Mouse (Mus musculus): ENCODE data around the gene Aup1. TPM values are rescaled to one million over a fixed set of nuclear protein-coding genes. Genes with fewer than 3 reads are reported as not detected.

Gene Aup1
- polyA plus RNA-seq, 1 experiment from 2014 or later, result 123 TPM

DNA sequence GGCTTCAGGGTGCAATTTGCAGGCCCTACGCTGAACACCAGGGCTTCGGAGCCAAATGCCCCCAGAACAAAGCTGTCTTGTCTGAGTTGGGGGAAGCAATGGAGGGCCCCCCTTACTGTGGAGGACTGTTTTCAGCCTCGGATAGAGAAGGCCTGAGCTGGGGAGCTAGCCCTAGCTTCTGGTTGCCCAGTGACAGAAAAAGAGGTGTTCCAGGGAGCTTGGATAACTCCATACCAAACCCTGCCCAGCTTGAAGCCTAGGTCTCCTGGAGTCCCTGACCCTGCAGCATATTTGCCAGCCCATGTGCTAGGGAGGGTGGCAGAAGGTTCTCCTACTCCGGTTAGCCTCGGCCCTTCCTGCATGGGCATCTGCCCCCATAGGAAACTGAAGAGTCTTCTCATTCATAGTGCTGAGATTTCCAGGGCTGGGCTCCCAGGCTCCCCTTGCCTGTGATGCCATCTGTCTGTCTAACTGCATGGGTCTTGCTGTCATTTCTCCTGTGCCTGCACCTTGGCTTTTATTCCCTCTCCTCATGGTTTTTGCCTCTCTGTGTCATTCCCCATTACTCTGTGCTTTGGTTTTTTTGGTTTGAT lies 19.8 kb upstream of the Aup1 start:
- H3K4me1 ChIP-seq (ENCODE audit: control insufficient read depth, insufficient read depth, low read length), result peaks cover 15% of the 10 kb centered on the region; the same call in 1 of the 2 replicates
- H3K9me3 ChIP-seq (ENCODE audit: control insufficient read depth, low read length), result no peaks in the 10 kb centered on the region
- WGBS, result 23% methylated on average over 5 of the region's 5 CpGs
- peaks cover 12% of the 10 kb centered on the region; the same call in 1 of the 2 replicates for H3K27me3 ChIP-seq (ENCODE audit: control insufficient read depth, insufficient read depth, low read length)
- peak overlapping the region; percentile 80 for H3K4me2 ChIP-seq (ENCODE audit: low read depth, low read length)
- no peak overlapping the region for H3K9ac ChIP-seq (replicated peaks; ENCODE audit: low read depth, low read length)
- no peak overlapping the region for H3K27ac ChIP-seq (ENCODE audit: low read depth, low read length)
- peak overlapping the region; percentile 1; the same call in 1 of the 2 replicates for H3K4me3 ChIP-seq (ENCODE audit: low read depth, low read length)
- H3K36me3 ChIP-seq (ENCODE audit: control insufficient read depth, insufficient read depth, low read length), result no peaks in the 10 kb centered on the region
- no peak for ATAC-seq (ENCODE audit: low read depth)

DNA sequence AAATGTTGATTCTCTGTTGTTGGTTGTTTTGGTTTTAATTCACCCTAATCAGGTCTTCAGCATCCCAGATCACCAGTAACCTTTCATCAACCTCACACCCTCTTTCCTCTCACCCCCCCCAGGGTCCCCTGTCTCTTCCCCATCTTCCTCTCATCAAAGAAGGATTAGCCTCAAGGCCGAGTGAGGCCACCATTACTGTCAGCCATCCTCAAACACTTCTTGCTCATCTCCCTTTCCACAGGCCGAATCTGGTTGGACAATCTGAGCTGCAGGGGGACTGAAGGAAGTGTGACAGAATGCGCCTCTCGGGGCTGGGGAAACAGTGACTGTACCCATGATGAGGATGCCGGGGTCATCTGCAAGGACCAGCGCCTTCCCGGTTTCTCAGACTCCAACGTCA lies 17.1 kb upstream of the Aup1 start:
- Histone ChIP-seq H3K4me1 (ENCODE audit: control insufficient read depth, insufficient read depth, low read length) (peaks cover 15% of the 10 kb centered on the region; the same call in 1 of the 2 replicates), H3K9me3 (ENCODE audit: control insufficient read depth, low read length) (no peaks in the 10 kb centered on the region), H3K9ac (replicated peaks; ENCODE audit: low read depth, low read length) (no peak overlapping the region), H3K27ac (ENCODE audit: low read depth, low read length) (no peak overlapping the region), H3K27me3 (ENCODE audit: control insufficient read depth, insufficient read depth, low read length) (0 out of 2 replicates have a peak, but pooled peaks cover 4% of the 10 kb centered on the region), H3K4me3 (ENCODE audit: low read depth, low read length) (no peak overlapping the region), H3K36me3 (ENCODE audit: control insufficient read depth, insufficient read depth, low read length) (no peaks in the 10 kb centered on the region), H3K4me2 (ENCODE audit: low read depth, low read length) (no peak overlapping the region)
- no peak for ATAC-seq (ENCODE audit: low read depth)
- 84% methylated on average over 8 of the region's 8 CpGs for WGBS

DNA sequence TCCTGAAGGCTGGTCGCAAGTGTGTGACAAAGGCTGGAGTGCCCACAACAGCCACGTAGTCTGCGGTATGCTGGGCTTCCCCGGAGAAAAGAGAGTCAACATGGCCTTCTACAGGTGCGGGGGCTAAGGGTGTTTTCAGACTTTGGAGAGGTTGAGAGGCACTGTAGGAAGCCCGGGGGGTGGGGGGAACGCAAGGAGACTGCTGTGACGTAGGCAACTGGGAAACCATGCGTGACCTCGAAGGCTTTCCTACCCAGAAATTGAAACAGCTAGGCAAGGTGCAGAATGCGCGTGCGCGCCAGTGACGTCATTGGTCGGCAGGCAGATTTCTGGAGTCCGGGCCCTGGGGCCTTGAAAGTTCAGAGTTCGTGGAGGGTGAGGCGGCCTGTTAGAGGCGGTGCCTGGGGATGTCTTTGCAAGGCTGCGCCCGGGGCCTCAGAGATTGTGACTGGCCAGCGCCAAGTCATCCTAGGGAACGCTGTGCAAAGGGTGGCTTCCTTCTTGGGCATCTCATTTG lies 15.8 kb upstream of the Aup1 start:
- Histone ChIP-seq H3K36me3 (ENCODE audit: control insufficient read depth, insufficient read depth, low read length) (no peaks in the 10 kb centered on the region), H3K4me2 (ENCODE audit: low read depth, low read length) (peak overlapping the region; percentile 59), H3K27ac (ENCODE audit: low read depth, low read length) (0 out of 2 replicates have a peak overlapping the region, but pooled peaks have one; percentile 18), H3K4me1 (ENCODE audit: control insufficient read depth, insufficient read depth, low read length) (0 out of 2 replicates have a peak, but pooled peaks cover 4% of the 10 kb centered on the region), H3K9me3 (ENCODE audit: control insufficient read depth, low read length) (no peaks in the 10 kb centered on the region), H3K4me3 (ENCODE audit: low read depth, low read length) (peak overlapping the region; percentile 27), H3K27me3 (ENCODE audit: control insufficient read depth, insufficient read depth, low read length) (no peaks in the 10 kb centered on the region), H3K9ac (replicated peaks; ENCODE audit: low read depth, low read length) (peak overlapping the region; percentile 25; the same call in 1 of the 2 replicates)
- WGBS, result 13% methylated on average over 24 of the region's 24 CpGs
- peak; percentile 43 for ATAC-seq (ENCODE audit: low read depth)

DNA sequence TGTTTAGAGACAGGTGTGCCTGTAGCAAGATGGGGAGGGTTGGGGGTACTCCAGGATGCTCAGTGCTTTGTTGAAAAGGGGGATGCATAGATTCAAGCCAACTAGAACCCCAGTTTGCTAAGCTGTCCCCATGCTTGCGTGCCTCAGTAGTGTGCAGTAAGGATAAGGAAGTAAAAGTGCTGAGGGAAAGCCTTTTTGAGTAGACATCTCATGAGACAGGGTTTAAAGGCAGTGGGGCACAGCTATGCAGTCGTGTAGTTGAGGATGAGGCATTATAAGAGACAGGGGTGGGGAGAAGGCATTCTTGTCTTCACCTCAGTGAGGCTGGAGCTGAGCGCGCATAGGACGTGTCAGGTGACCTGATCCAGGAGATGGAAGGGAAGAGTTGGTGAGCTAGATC lies 13.7 kb upstream of the Aup1 start:
- 82% methylated on average over 5 of the region's 5 CpGs for WGBS
- Histone ChIP-seq H3K27ac (ENCODE audit: low read depth, low read length) (no peak overlapping the region), H3K9me3 (ENCODE audit: control insufficient read depth, low read length) (no peaks in the 10 kb centered on the region), H3K4me1 (ENCODE audit: control insufficient read depth, insufficient read depth, low read length) (0 out of 2 replicates have a peak, but pooled peaks cover 4% of the 10 kb centered on the region), H3K4me2 (ENCODE audit: low read depth, low read length) (no peak overlapping the region), H3K27me3 (ENCODE audit: control insufficient read depth, insufficient read depth, low read length) (no peaks in the 10 kb centered on the region), H3K9ac (replicated peaks; ENCODE audit: low read depth, low read length) (no peak overlapping the region), H3K36me3 (ENCODE audit: control insufficient read depth, insufficient read depth, low read length) (no peaks in the 10 kb centered on the region), H3K4me3 (ENCODE audit: low read depth, low read length) (no peak overlapping the region)
- no peak for ATAC-seq (ENCODE audit: low read depth)

DNA sequence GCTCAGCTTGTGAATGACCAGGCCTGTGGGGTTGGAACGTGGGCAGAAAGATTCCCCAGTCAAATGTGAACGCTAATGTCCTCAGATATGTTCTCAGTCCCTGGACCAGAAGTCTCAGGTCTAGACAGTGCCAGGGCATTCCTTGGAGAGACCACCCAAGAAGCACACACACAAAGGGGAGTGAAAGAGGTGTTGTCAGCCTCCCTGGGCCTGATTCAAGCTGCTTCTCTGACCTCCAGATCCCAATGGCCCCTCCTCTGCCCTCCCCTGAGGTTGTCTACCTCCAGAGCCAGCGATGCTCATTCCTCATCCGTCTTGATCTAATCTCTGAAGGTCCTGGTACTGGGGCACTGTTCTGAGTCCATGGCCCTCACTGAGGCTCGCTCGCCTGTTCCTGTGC lies 10.8 kb upstream of the Aup1 start:
- H3K4me2 ChIP-seq (ENCODE audit: low read depth, low read length), result no peak overlapping the region
- H3K9me3 ChIP-seq (ENCODE audit: control insufficient read depth, low read length), result no peaks in the 10 kb centered on the region
- ATAC-seq (ENCODE audit: low read depth), result no peak
- no peak overlapping the region for H3K27ac ChIP-seq (ENCODE audit: low read depth, low read length)
- H3K4me3 ChIP-seq (ENCODE audit: low read depth, low read length), result no peak overlapping the region
- H3K4me1 ChIP-seq (ENCODE audit: control insufficient read depth, insufficient read depth, low read length), result 0 out of 2 replicates have a peak, but pooled peaks cover under 1% of the 10 kb centered on the region
- H3K36me3 ChIP-seq (ENCODE audit: control insufficient read depth, insufficient read depth, low read length), result no peaks in the 10 kb centered on the region
- WGBS, result 68% methylated on average over 6 of the region's 6 CpGs
- H3K27me3 ChIP-seq (ENCODE audit: control insufficient read depth, insufficient read depth, low read length), result no peaks in the 10 kb centered on the region
- H3K9ac ChIP-seq (replicated peaks; ENCODE audit: low read depth, low read length), result no peak overlapping the region

DNA sequence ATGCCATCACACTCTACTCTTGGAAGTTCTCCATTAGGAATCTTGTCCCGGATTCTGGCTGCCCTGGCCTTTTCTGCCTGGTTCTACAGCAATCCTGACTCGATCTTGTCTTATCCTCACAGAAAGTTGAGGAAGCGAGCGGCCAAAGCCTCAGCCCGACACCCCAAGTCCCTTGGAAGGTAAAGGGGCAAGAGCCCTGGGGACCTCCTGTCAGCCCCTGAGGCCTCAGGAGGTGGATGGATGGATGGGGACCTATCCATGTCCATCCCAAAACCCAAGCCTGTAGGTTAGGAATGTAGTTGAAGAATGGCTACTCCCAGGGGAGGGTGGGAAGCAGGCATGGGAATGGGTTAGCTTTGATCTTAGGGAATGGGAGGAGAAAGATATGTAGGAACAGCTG lies 10.3 kb upstream of the Aup1 start:
- Histone ChIP-seq H3K9ac (replicated peaks; ENCODE audit: low read depth, low read length) (no peak overlapping the region), H3K27me3 (ENCODE audit: control insufficient read depth, insufficient read depth, low read length) (no peaks in the 10 kb centered on the region), H3K27ac (ENCODE audit: low read depth, low read length) (no peak overlapping the region), H3K4me3 (ENCODE audit: low read depth, low read length) (no peak overlapping the region), H3K4me1 (ENCODE audit: control insufficient read depth, insufficient read depth, low read length) (no peaks in the 10 kb centered on the region), H3K4me2 (ENCODE audit: low read depth, low read length) (no peak overlapping the region), H3K36me3 (ENCODE audit: control insufficient read depth, insufficient read depth, low read length) (no peaks in the 10 kb centered on the region), H3K9me3 (ENCODE audit: control insufficient read depth, low read length) (no peaks in the 10 kb centered on the region)
- ATAC-seq (ENCODE audit: low read depth), result no peak
- WGBS, result 96% methylated on average over 5 of the region's 5 CpGs

DNA sequence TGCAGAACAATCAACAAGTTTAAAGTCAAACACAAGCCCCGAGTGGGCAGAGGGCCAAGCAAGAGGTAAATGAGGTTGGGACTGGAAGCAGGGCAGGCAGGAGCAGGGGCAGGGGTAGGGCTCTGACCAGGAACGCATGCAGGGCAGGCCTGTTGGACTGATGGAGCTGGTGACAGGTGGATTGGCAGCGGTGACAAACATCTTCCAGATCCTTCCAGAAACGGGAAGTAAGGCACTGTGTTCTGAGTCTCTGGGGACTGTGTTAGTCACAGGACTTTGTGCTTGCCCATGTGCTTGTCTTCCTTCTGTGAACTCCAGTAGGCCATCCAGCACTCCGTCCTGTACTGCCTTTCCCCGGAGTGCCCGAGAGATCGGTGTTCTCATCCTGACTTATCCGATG lies 9.6 kb upstream of the Aup1 start:
- no peak overlapping the region for H3K9ac ChIP-seq (replicated peaks; ENCODE audit: low read depth, low read length)
- no peaks in the 10 kb centered on the region for H3K4me1 ChIP-seq (ENCODE audit: control insufficient read depth, insufficient read depth, low read length)
- no peak overlapping the region for H3K27ac ChIP-seq (ENCODE audit: low read depth, low read length)
- H3K27me3 ChIP-seq (ENCODE audit: control insufficient read depth, insufficient read depth, low read length), result no peaks in the 10 kb centered on the region
- no peak for ATAC-seq (ENCODE audit: low read depth)
- H3K36me3 ChIP-seq (ENCODE audit: control insufficient read depth, insufficient read depth, low read length), result no peaks in the 10 kb centered on the region
- H3K4me3 ChIP-seq (ENCODE audit: low read depth, low read length), result no peak overlapping the region
- WGBS, result 73% methylated on average over 9 of the region's 9 CpGs
- no peak overlapping the region for H3K4me2 ChIP-seq (ENCODE audit: low read depth, low read length)
- no peaks in the 10 kb centered on the region for H3K9me3 ChIP-seq (ENCODE audit: control insufficient read depth, low read length)

DNA sequence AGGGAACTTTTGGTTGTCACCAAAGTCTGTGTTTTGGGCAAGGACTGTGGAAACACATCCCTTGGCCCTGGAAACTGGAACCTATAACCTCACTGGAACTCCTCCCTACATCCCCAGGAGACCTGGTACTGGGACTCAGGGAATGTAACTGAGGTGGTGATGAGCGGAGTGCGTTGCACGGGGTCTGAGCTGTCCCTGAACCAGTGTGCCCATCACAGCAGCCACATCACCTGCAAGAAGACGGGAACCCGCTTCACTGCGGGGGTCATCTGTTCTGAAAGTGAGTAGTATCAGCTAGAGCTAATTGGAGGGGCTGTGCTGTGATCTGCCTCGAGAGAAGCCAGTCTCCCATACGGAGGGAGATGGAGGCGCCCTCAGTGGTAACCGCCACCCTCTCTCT lies 5.0 kb upstream of the Aup1 start:
- 72% methylated on average over 10 of the region's 10 CpGs for WGBS

DNA sequence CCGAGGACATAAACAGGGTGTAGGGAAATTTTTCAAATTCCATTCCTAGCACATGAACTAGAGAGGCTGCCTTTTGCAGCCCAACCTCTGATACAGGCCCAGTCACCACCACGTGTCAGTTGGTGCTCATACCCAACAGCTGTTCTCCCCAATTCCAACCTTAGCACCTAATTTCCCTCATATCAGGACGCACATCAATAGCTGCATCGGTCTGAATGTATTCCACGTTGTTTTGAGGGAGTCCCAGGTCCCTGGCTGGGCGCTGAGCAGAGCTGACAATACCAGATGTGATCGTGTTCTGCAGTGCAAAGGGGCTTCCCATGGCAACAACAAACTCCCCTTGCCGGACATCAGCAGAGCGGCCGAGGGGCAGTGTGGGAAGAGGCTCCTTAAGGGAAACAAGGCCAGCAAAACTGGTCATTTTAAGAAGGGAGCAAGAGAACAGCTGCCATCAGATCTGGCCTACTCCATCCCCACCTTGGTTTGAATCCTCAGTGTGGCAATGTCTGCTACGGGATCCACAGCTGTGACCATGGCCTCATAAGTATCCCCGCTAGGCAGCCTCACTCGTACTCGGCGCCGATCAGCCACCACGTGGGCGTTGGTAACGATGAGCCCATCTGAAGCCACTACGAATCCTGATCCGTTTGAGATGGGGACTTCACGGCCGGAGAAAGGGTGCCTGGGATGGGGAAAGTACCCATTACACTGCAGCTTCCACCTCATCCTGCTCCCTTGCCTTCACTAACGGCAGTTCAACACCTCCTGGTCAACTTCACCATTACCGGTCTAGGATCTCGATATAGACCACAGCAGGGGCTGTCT lies 973 bp upstream of the Aup1 start:
- Histone ChIP-seq H3K36me3 (ENCODE audit: control insufficient read depth, insufficient read depth, low read length) (peaks cover 18% of the 10 kb centered on the region), H3K4me3 (ENCODE audit: low read depth, low read length) (peak overlapping the region; percentile 77), H3K27ac (ENCODE audit: low read depth, low read length) (peak overlapping the region; percentile 85), H3K4me2 (ENCODE audit: low read depth, low read length) (peak overlapping the region; percentile 95), H3K9ac (replicated peaks; ENCODE audit: low read depth, low read length) (peak overlapping the region; percentile 74), H3K4me1 (ENCODE audit: control insufficient read depth, insufficient read depth, low read length) (peaks cover 24% of the 10 kb centered on the region), H3K9me3 (ENCODE audit: control insufficient read depth, low read length) (no peaks in the 10 kb centered on the region), H3K27me3 (ENCODE audit: control insufficient read depth, insufficient read depth, low read length) (no peaks in the 10 kb centered on the region)
- 3% methylated on average over 26 of the region's 26 CpGs for WGBS
- ATAC-seq (ENCODE audit: low read depth), result 0 out of 2 replicates have a peak, but pooled peaks have one; percentile 4

More for the DNA sequence above, 5.0 kb upstream of the Aup1 start:
- Histone ChIP-seq H3K9me3 (ENCODE audit: control insufficient read depth, low read length) (no peaks in the 10 kb centered on the region), H3K4me3 (ENCODE audit: low read depth, low read length) (no peak overlapping the region), H3K27me3 (ENCODE audit: control insufficient read depth, insufficient read depth, low read length) (no peaks in the 10 kb centered on the region), H3K9ac (replicated peaks; ENCODE audit: low read depth, low read length) (no peak overlapping the region), H3K36me3 (ENCODE audit: control insufficient read depth, insufficient read depth, low read length) (peaks cover 6% of the 10 kb centered on the region; the same call in 1 of the 2 replicates), H3K27ac (ENCODE audit: low read depth, low read length) (no peak overlapping the region), H3K4me2 (ENCODE audit: low read depth, low read length) (no peak overlapping the region), H3K4me1 (ENCODE audit: control insufficient read depth, insufficient read depth, low read length) (peaks cover 11% of the 10 kb centered on the region)
- no peak for ATAC-seq (ENCODE audit: low read depth)

Data from neural tube, embryonic 14.5 days (tissue).